Mouse (Mus musculus) left cerebral cortex, adult 9 months (tissue): ENCODE measurements at regions not wholly inside any gene's neighbourhood (a gene's known extent, or its start where the extent isn't known, plus 50 kb on each side); places are given as distances from the start of the nearest gene placed in this dataset.
A peak's percentile ranks its signal among the peaks of the same experiment; 100 is the strongest.

Source experiments
- DNase-seq, 2 experiments: peaks; one replicate each; pipeline ENCODE4 v3.0.0; 2022; ENCODE audit warnings: low spot score in 2 of 2

DNA sequence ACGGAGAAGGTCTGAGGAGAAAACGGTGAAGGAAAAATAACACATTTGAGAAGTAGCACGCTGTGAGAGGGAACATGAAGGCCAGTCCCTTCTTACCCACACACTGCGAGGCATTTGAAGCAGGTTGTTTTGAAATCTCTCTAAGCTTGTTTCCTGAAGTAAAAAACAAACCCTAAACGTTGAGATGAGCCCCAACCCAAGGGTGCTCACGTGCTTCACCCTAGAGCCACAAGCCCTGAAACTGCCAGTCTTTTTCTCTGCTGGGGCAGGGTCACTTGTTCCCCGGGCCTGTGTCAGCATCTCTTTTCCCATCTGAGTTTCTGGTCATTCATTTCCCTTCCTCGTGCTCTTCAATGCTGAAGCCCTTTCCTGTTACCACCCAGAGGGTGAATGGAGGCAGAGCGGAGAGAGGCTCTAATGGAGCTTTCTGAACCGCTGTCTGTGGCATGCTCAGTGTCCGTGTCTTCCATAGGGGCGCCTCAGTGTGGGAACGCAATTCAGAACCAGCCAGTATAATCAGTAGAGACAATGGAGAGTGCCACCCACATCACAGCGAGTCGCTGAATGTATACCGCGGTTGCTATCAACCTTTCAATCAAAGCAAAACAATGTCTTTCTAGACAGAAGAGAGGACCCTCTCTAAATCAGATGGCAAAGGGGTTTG, 375.0 kb upstream of the Gm10131 start:
- DNase-seq: no peak

DNA sequence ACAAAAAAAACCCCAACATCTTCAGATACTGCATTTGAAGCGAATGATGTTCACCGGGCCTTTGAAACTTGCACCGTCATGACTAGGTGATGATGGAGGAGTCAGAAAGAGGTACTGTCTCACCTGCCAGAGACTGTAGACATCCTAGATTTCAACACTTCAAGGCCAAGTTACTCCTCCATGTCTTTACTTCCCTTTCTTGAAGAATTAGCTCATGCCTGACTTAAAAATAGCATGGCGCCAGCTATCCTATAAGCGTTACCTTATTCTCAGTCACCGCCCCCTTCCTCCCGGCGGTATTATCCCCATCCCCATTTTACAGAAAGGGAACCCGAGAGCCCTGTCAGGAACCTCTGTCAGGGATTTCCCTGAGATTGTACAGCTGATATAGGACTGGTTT, 374.4 kb upstream of the Gm10131 start:
- DNase-seq: no peak

DNA sequence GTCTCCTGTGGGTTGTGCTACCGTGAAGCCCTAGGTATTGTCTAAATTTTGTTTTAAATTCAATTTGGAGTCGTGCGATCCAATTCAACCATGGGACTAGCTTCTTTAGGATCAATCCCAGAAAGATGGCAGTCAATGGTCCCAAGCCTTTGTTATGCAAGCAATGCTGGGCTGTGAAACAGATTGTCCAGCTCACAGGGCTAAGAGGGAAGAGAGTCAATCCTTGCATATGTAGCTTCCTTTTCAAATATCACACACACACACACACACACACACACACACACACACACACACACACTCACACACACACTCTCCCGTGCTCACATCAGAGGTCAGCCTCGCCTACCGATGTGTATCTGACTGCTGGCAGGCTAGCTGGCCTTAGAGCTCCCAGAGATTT, 373.8 kb upstream of the Gm10131 start:
- DNase-seq: no peak

DNA sequence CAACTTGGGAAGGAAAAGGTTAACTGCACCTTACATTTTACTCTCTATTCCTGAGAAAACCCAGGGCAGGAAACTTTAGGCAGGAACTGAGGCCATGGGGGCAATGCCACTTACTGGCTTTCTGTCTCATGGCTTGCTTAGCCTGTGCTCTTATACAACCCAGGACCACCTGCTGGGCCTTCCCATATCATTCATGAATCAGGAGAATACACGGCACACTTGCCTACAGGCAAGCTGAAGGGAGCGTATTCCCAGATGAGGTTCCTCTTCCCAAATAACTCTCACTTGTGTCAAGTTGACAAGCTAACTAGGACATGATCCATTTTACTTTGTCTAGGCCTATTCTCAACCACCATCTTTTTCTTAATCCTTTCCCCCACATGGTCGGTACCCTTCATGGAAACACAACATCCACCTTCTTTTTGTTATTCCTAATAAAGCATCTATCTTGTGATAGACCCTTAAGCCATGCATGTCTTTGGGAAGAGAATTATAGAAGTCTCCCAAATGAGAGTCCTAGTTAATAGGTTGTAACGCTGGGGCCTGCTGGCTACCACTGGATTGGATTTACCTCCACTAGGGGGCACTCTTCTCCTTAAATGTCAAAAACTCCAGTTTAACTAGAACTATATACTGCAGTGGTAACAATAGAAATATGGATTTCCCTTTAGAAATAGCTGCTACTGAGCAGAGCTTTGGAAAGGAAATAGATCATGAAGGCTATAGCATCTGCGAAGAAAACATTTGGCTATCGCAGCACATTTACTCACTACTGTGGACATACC, 373.2 kb upstream of the Gm10131 start:
- DNase-seq: peak in 1 of 2 experiments; percentile 69

DNA sequence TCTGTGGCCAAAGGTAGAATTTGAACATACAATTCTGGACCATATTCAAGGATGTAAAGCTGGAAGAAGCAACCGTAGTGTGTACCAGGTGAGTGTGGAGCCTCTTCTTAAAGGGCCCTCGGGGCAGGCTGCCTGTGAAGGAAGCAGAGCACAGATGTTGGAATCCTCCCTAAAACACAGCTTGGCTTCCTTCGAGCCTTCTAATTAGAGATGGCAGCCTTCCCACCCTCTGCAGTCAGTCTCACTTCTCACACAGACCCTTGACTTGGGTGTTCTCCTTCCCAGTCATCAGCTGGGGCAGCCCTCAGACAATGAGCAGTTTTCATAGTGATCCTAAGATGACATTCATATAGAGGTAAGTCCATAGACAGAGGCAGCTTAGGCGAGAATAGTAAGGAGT, 371.7 kb upstream of the Gm10131 start:
- DNase-seq: no peak

DNA sequence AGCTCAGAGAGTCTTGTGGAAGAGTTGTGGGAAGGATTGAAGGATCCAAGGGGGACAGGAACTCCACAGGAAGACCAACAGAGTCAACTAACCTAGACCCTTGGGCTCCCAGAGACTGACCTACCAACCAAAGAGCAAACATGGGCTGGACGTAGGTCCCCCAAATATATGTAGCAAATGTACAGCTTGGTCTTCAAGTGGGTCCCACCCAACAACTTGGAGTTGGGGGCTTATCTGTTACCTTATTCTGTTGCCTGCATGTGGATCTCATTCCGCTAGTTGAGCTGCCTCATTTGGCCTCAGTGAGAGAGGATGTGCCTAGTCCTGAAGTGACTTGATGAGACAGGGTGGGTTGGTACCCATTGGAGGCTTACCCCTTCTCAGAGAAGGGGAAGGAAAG, 371.1 kb upstream of the Gm10131 start:
- no peak for DNase-seq

DNA sequence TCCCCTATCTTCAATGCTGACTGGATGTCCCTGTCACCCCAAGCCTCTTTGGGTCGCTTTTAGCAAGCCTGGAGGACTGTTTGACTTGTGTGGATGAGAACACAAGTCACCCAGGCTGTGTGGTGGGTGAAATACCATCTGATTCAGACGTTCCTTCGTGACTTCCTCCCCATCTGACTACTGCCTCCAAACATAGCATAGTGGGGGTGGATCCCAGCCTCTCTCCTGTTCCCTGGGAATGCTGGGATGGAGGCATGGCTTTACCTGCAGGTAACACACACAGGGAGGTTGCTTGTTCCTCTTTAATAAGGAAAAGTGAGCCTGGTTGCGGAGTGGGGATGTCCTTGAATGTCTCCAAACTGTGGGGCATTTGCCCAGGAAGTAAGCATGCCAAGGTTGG, 369.0 kb upstream of the Gm10131 start:
- DNase-seq: peak in 1 of 2 experiments; percentile 69

DNA sequence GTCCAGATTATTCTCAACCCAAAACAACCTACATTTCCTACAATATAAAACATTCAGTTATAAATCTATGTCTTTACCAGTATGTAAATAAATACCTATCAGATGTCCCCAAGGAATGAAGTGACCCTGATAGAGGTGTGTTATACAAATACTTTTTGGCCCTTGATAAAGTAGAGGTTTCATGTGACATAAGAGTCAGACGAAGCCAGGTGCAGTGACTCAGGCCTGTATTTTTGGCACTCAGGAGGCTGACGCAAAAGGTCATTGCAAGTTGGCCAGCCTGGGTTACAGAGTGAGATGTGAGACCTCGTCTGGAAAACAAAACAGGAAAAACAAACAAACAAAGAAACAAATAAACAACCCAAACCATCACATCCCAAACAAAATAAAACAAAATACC, 367.4 kb upstream of the Gm10131 start:
- DNase-seq: no peak

DNA sequence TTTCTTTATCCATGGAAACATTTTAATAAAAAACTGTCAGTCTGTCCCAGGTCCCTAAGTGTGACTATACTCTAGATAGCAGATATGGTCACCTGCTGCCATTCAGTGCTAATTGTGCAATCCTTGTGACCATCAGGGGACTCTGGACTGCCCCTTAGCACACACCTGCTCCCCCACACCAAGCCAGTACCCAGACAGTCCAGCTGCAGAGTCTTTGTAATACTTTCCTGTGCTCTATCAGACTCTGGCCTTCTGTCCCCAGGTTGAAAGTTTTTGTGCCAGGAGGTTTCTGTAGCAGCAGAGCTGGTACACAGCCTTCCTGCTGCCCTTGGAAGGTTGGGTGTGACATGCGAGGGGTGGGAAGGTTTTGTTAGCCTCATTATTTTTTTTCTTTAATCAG, 366.9 kb upstream of the Gm10131 start:
- no peak for DNase-seq

DNA sequence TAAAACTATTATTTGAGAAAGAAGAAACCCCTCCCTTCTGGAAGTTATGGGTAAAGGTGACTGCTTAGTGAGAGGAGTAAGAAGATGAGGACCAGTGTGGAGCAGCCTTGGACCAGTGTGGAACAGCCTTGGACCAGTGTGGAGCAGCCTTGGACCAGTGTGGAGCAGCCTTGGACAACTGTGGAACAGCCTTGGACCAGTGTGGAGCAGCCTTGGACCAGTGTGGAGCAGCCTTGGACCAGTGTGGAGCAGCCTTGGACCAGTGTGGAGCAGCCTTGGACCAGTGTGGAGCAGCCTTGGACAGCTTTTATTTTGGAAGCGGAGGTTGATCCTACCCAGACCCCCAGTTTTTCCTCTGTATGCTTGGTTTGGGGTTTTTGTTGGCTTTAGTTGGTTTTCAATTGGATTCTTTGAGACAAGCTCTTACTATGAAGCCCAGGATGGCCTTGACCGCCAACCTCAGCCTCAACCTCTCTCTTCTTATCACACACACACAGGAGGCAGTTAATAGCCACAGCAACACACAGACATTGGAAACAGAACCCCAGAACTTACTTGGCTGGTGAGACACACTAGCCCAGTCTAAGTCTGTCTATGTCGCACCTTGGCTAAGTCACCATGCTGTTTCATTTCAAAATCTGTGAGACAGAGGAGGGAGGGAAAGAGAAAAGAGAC, 364.7 kb upstream of the Gm10131 start:
- no peak for DNase-seq

DNA sequence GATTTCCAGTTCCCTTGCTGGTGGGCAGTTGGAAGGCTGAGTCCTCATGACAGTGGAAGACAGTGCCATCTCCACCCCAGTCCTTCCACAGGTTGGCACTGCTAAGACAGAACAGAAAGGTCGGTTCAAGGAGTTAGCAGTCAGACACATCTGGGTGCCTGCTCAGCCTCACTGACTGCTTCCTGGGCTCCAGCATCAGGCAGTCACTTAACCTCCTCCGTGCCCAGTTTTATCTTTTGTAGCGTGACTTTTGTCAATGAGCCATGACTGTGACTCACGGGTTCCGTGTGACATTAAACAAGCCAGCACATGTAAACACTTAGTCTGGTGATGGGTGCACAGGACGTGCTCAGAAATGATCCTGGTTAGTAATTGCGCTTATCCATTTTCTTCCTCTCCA, 363.1 kb upstream of the Gm10131 start:
- DNase-seq: peak in 1 of 2 experiments; percentile 22

DNA sequence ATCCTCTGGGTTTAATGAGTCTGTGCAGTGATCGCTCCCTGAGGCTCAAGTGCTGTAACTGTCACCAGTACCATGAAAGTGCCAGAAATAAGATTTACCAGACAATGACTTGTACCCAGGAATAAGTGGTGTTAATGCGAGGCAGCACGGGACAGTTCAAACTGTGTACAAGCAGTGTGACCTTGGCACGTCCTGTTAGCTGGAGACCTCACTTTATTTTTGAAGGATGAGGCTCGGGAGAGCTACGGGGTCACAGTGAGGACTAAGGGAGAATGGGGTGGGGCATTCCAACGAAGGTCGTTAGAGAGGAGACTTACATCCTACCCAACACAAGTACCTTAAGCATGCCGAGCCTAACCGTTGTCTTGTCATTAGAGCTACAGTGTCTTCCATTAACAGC, 362.2 kb upstream of the Gm10131 start:
- DNase-seq: no peak

DNA sequence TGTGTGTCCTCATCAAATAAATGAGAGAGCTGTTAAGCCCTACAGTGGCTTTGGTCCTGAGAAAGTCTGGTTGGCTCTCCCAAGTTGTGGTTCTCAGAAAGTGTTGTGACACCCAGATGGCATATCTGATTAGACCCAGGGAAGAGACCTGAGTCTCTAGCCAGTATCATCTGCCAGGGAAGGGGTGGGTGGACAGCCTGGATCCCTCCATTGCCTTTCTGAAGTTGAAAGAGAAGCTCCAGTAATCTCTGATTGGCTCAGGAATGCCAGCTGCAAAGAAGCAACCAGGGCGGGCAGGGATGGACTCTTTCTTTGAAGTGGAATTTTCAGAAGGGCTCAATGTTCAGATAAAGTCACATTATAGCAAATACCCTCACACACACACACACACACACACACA, 361.8 kb upstream of the Gm10131 start:
- DNase-seq: no peak

DNA sequence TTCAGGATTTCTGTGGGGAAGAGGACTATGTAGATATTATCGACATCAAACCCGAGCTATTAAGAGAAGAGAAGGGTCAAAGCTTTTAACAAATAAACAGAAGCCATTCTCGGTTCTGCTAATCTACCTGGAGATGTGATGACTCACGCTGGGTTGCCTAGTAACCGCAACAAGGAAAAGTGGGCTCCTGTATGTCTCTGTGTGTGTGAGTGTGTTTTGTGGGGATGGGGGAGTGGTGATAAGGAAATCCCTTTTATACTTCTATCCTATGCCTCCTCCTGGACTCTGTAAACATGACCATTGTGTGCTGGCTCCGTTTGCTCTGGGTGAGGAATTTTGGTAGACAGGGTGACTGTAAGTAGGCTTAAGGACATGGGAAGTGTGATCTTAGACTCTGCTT, 361.3 kb upstream of the Gm10131 start:
- peak in 1 of 2 experiments; percentile 37 for DNase-seq

DNA sequence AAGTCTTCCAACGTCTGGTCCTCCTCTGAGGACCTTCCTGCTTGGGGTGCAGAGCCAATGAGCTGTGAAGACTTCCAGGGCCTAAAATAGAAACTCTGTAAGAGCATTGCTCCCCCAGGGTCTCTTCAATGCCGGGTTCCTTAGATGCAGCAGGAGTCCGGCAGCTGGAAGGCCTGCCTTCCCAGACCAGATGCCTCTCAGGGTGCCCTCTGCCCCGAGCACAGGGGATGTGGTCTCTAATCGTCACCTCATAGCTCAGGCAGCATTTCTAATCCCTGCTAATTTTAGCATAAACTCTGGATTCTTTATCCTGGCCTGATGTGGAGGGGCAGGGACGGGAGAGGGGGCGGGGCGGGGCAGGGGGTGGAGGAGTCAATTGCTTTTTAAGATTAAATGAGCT, 360.9 kb upstream of the Gm10131 start:
- no peak for DNase-seq

DNA sequence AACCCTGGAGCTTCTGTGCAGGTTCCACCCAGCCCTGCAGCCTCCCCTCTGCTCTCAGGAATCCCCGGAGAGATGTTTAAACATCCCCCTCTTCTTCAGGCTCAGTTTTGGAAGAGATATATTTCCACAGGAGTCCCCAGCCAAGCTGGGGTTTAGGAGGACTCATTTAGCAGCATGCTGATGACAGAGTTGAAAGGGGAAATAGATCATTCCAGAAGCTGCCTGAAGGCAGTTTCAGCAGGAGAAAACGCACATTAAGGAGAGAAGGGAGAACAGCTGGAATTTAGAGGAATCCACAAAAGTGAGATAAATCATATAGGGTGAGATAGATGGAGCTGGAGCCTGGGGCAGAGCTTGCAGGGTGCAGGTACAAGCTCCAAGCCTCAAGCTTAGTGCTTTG, 357.6 kb upstream of the Gm10131 start:
- DNase-seq: no peak

DNA sequence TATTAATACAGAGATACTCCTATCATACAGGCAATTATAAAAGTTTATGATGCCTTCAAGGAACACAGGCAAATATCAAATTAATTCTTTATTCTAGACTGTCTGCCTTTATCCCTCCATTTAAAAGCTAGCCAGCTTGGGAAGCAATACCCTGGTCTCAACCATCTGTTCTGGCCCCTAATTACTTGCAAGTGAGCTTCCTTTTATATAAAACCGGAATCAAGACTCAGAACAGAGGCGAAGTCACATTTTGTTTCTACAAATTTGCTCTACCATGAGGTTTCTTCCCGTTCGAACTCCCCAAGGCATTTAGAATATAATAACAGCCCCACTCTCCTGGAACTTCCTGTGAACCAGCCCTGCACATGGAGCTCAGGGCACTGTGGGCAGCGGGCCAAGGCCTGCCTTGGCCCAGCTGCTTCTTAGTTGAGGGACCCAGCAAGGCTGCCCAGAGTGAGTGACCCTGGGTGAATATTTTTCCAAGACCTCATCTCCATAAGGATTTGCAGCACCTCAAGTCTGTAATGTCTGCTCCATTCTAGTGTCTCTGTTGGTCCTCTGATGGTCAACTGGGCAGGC, 355.3 kb upstream of the Gm10131 start:
- peak in 1 of 2 experiments; percentile 58 for DNase-seq

DNA sequence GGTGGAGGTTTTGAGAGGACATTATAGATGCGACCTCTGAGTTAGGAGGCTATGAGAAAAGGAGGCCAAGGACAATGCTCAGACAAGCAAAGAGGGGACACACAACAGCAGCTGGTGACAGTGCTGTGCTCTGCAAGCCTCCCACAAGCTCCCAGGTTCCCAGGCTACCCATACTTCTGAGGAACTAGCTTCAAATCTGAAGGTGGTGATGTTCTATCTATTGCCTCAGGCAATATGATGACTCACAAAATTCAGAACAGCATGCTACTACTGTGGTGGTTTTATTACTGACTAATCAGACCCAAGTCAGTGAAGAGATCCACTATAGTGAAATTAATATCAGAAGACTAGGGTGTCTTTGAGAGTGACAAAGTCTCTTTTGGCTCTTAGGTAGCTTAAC, 353.9 kb upstream of the Gm10131 start:
- DNase-seq: no peak

DNA sequence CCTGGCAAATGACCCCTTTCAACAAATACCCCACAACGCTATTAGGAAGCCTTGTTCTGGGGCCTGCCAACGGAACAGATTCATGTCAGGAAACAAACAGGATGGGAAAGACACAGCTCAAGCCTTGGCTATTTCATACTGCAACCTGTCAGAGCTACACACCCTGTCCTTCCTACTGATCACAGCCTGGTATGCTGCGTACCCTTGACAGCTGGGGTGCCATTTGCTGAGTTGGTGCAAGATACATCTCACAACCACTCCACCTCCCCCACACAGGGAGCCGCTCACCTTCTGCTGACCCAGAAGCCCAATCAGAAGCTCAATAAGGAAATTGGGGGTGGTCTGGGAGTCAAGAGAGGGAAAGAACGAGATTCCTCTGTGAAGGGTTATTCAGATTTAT, 350.7 kb upstream of the Gm10131 start:
- no peak for DNase-seq

DNA sequence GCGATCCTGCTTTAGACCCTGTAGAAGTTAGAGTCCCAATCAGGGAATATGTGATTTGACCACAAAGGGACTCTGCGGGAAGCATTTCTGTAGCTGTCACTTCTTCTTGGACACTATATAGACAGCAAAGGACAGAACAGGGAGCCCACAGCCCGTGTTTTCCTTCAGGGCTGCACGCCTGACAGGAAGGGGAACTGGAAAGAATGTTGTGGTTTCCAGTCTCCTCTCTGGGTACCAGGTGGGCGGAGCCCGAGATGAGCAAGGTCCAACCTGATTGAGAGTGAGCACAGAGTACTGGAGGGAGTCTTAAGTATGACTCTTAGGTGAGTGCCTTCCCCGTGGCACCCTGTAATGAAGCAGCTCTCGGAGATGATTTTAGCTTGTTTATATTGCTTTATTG, 346.8 kb upstream of the Gm10131 start:
- DNase-seq: no peak

DNA sequence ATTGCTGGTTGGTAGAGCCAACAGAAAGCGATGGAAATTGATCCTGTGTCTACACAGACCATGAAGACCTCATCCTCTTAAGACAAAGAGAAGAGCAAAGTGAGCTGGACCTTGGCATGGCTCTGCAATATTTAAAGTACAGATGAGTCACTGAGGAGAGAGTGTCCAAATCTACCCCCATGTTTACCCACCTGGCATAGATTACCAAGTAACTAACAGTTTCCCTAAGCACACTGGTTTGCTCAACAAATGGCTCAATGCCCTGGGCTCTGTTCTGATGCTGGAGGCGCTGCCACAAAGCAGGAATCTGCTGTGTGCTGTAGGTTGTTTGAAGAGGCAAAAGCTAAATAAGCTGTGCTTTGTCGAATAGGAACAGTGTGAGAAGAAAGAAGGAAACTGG, 345.0 kb upstream of the Gm10131 start:
- no peak for DNase-seq

DNA sequence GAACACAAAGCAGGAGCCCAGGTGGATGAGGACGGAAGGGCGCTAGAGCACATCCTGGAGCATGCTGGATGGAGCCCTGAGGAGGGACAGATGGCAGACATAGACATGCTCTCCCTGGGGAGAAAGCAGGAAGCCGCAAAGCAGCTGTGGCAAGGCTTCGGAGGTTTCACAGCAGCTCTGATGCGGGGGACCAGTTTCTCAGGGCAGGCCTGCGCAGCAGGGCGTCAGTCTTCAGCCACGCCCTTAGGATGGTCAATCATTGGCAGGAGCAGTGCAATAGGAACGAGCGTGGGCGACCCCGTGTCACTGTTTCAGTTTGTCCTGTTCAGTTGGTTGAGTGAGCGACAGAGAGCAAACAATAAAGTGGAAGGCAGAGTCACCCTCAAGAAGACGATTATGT, 343.8 kb upstream of the Gm10131 start:
- no peak for DNase-seq

DNA sequence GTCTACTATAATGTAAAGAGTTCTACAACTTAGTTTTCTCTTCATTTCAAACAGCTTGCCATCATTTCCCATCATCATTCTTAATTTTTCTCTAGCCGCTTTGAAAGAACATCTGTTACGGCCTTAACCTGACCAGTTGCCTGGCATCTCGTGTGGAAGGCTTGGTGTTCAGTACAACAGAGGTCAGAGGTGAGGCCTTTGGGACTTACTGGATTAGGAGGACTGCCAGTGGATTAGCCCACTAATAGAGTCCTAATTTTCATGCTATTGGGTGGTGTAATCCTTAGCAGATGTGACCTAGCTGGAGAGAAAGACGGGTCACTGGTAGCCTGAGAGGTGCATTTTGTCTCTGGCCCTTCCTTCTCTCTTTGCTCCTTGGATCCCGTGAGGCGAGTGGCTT, 341.3 kb upstream of the Gm10131 start:
- no peak for DNase-seq
